Mouse (Mus musculus): Measurements from ENCODE around the gene Mrps18c. TPM values are rescaled to one million over a fixed set of nuclear protein-coding genes. Genes with fewer than 3 reads are reported as not detected.

The Mrps18c gene
- polyA plus RNA-seq, 1 experiment from 2014 or later, result 195 TPM

GRCm38 (mm10) chr5:100833841-100834240 lies 35.4 kb downstream of the Mrps18c start:
- Histone ChIP-seq H3K4me1 (no peaks in the 10 kb centered on the region), H3K27me3 (no peaks in the 10 kb centered on the region), H3K4me3 (no peak overlapping the region), H3K4me2 (no peak overlapping the region), H3K9ac (no peak overlapping the region), H3K36me3 (ENCODE audit: poor library complexity, severe bottlenecking) (no peaks in the 10 kb centered on the region), H3K27ac (no peak overlapping the region), H3K9me3 (replicated peaks) (no peaks in the 10 kb centered on the region)
- WGBS, result 82% methylated on average over 2 of the region's 2 CpGs
- ATAC-seq, result no peak

GRCm38 (mm10) chr5:100835862-100836538 lies 37.6 kb downstream of the Mrps18c start:
- Histone ChIP-seq H3K36me3 (ENCODE audit: poor library complexity, severe bottlenecking) (no peaks in the 10 kb centered on the region), H3K9me3 (replicated peaks) (no peaks in the 10 kb centered on the region), H3K27ac (no peak overlapping the region), H3K27me3 (no peaks in the 10 kb centered on the region), H3K4me1 (no peaks in the 10 kb centered on the region), H3K9ac (no peak overlapping the region), H3K4me2 (no peak overlapping the region), H3K4me3 (no peak overlapping the region)
- WGBS, result 73% methylated on average over 9 of the region's 9 CpGs
- no peak for ATAC-seq

GRCm38 (mm10) chr5:100837907-100838306 lies 39.5 kb downstream of the Mrps18c start:
- WGBS, result 88% methylated on average over 7 of the region's 7 CpGs
- no peak for ATAC-seq

GRCm38 (mm10) chr5:100844485-100844884 lies 46.1 kb downstream of the Mrps18c start:
- Histone ChIP-seq H3K4me2 (no peak overlapping the region), H3K9ac (no peak overlapping the region), H3K9me3 (replicated peaks) (no peaks in the 10 kb centered on the region; the same call in 1 of the 2 replicates), H3K27ac (no peak overlapping the region), H3K4me3 (no peak overlapping the region), H3K36me3 (ENCODE audit: poor library complexity, severe bottlenecking) (no peaks in the 10 kb centered on the region), H3K4me1 (peaks cover 17% of the 10 kb centered on the region), H3K27me3 (peaks cover 52% of the 10 kb centered on the region)
- WGBS, result 58% methylated on average over 3 of the region's 3 CpGs
- no peak for ATAC-seq

More at GRCm38 (mm10) chr5:100837907-100838306, 39.5 kb downstream of the Mrps18c start:
- Histone ChIP-seq H3K4me1 (no peaks in the 10 kb centered on the region), H3K9me3 (replicated peaks) (no peaks in the 10 kb centered on the region; the same call in 1 of the 2 replicates), H3K36me3 (ENCODE audit: poor library complexity, severe bottlenecking) (no peaks in the 10 kb centered on the region), H3K27me3 (no peaks in the 10 kb centered on the region), H3K27ac (no peak overlapping the region), H3K4me3 (no peak overlapping the region), H3K9ac (no peak overlapping the region), H3K4me2 (no peak overlapping the region)

- peak; percentile 51; the same call in 1 of the 2 replicates for ATAC-seq
- WGBS, result under 1% methylated on average over 16 of the region's 16 CpGs
Measured at GRCm38 (mm10) chr5:100845485-100845847, 47.0 kb downstream of the Mrps18c start, which contains the start of gene Gpat3. Gene Gpat3 (plus strand): TSS chr5:100845713.

GRCm38 (mm10) chr5:100845848-100846598 lies 47.6 kb downstream of the Mrps18c start:
- Histone ChIP-seq H3K4me1 (peaks cover 17% of the 10 kb centered on the region), H3K9me3 (replicated peaks) (no peaks in the 10 kb centered on the region; the same call in 1 of the 2 replicates), H3K27ac (no peak overlapping the region), H3K4me2 (peak overlapping the region; percentile 95), H3K4me3 (peak overlapping the region; percentile 54), H3K9ac (peak overlapping the region; percentile 66), H3K36me3 (ENCODE audit: poor library complexity, severe bottlenecking) (no peaks in the 10 kb centered on the region), H3K27me3 (peaks cover 52% of the 10 kb centered on the region)
- under 1% methylated on average over 47 of the region's 52 CpGs for WGBS
- peak; percentile 57 for ATAC-seq

More at GRCm38 (mm10) chr5:100845485-100845847, 47.0 kb downstream of the Mrps18c start, which contains the start of gene Gpat3:
- no peak within 1 kb of the TSS for H3K27ac ChIP-seq
- peaks cover 17% of the 10 kb centered on the region for H3K4me1 ChIP-seq
- H3K36me3 ChIP-seq (ENCODE audit: poor library complexity, severe bottlenecking), result no peaks in the 10 kb centered on the region
- no peaks in the 10 kb centered on the region; the same call in 1 of the 2 replicates for H3K9me3 ChIP-seq (replicated peaks)
- peaks cover 52% of the 10 kb centered on the region for H3K27me3 ChIP-seq
- H3K9ac ChIP-seq, result peak within 1 kb of the TSS; percentile 66
- H3K4me3 ChIP-seq, result peak within 1 kb of the TSS; percentile 54
- H3K4me2 ChIP-seq, result peak within 1 kb of the TSS; percentile 95

- H3K4me1 ChIP-seq, result peaks cover 17% of the 10 kb centered on the region
- H3K4me3 ChIP-seq, result peak overlapping the region; percentile 54
- H3K4me2 ChIP-seq, result peak overlapping the region; percentile 95
- H3K27me3 ChIP-seq, result peaks cover 52% of the 10 kb centered on the region
- no peaks in the 10 kb centered on the region; the same call in 1 of the 2 replicates for H3K9me3 ChIP-seq (replicated peaks)
- H3K27ac ChIP-seq, result no peak overlapping the region
- WGBS, result under 1% methylated on average over 22 of the region's 22 CpGs
- peak overlapping the region; percentile 66 for H3K9ac ChIP-seq
- no peaks in the 10 kb centered on the region for H3K36me3 ChIP-seq (ENCODE audit: poor library complexity, severe bottlenecking)
- 0 out of 2 replicates have a peak, but pooled peaks have one; percentile 3 for ATAC-seq
Measured at GRCm38 (mm10) chr5:100846599-100846920, 48.1 kb downstream of the Mrps18c start.

- H3K4me2 ChIP-seq, result peak overlapping the region; percentile 95
- H3K4me1 ChIP-seq, result peaks cover 17% of the 10 kb centered on the region
- H3K36me3 ChIP-seq (ENCODE audit: poor library complexity, severe bottlenecking), result no peaks in the 10 kb centered on the region
- no peaks in the 10 kb centered on the region; the same call in 1 of the 2 replicates for H3K9me3 ChIP-seq (replicated peaks)
- no peak overlapping the region for H3K9ac ChIP-seq
- no peak overlapping the region for H3K4me3 ChIP-seq
- H3K27me3 ChIP-seq, result peaks cover 52% of the 10 kb centered on the region
- WGBS, result 18% methylated on average over 2 of the region's 2 CpGs
- no peak for ATAC-seq
- H3K27ac ChIP-seq, result no peak overlapping the region
Measured at GRCm38 (mm10) chr5:100847143-100847542, 48.7 kb downstream of the Mrps18c start.

GRCm38 (mm10) chr5:100853963-100854362 lies 55.5 kb downstream of the Mrps18c start:
- Histone ChIP-seq H3K9ac (no peak overlapping the region), H3K4me2 (no peak overlapping the region), H3K9me3 (replicated peaks) (no peaks in the 10 kb centered on the region), H3K4me3 (no peak overlapping the region), H3K27me3 (0 out of 2 replicates have a peak, but pooled peaks cover 3% of the 10 kb centered on the region), H3K36me3 (ENCODE audit: poor library complexity, severe bottlenecking) (no peaks in the 10 kb centered on the region), H3K27ac (no peak overlapping the region), H3K4me1 (no peaks in the 10 kb centered on the region)
- 95% methylated on average over 4 of the region's 4 CpGs for WGBS
- ATAC-seq, result no peak

Other genes with a start within 250 kb of the Mrps18c start
- 0.34 and 0.46 TPM in 2 replicates for gene Plac8, start 226.4 kb upstream of the Mrps18c start, polyA plus RNA-seq (2015; fragmentation: Nextera tagmentation; extraction: Ambion mirVana)
- gene Coq2, start 123.5 kb upstream of the Mrps18c start, polyA plus RNA-seq (2015; fragmentation: Nextera tagmentation; extraction: Ambion mirVana), result 42.7 and 43.6 TPM in 2 replicates
- 0.25 and 0.49 TPM in 2 replicates for gene Hpse, start 78.9 kb upstream of the Mrps18c start, polyA plus RNA-seq (2015; fragmentation: Nextera tagmentation; extraction: Ambion mirVana)
- gene Helq, start within 50 bp of the Mrps18c start, polyA plus RNA-seq (2015; fragmentation: Nextera tagmentation; extraction: Ambion mirVana), result 22.0 and 23.3 TPM in 2 replicates
- 24.9 and 25.8 TPM in 2 replicates for gene Abraxas1, start 22.3 kb downstream of the Mrps18c start, polyA plus RNA-seq (2015; fragmentation: Nextera tagmentation; extraction: Ambion mirVana)
- gene Gpat3, start 47.1 kb downstream of the Mrps18c start, polyA plus RNA-seq (2015; fragmentation: Nextera tagmentation; extraction: Ambion mirVana), result 0.30 and 0.81 TPM in 2 replicates